Mouse (Mus musculus) liver, embryonic 14.5 days (tissue): Measurements from ENCODE around the gene Drg2.

Experiments used
- CTCF ChIP-seq: IDR thresholded peaks from 2 replicates; pipeline ENCODE4 v1.5.1; 2016; ENCODE audit warnings: antibody characterized with exemption, low read depth, control low read depth
- EP300 ChIP-seq: IDR thresholded peaks from 2 replicates; pipeline ENCODE4 v1.6.1; 2016; ENCODE audit warnings: antibody characterized with exemption, low read depth

GRCm38 (mm10) chr11:60514941-60515340, 60.5 kb downstream of the Drg2 start:
- TF ChIP-seq CTCF: no peak
- no peak for TF ChIP-seq EP300
